Mouse (Mus musculus) macrophage (primary cell): Measurements from ENCODE around the gene Itgav. TPM values are rescaled to one million over a fixed set of nuclear protein-coding genes. Genes with fewer than 3 reads are reported as not detected.
"Not testable (repeated sequence)": the region's sequence is repeated elsewhere in the genome, so short reads cannot be mapped to it uniquely, and the experiment has no call there.

Source experiments
- H3K27ac ChIP-seq: fragments of 350-480 bp; formaldehyde crosslinking; 2 replicates; pipeline ENCODE4 v1.9.0; 2021
- H3K36me3 ChIP-seq: fragments of 350-480 bp; formaldehyde crosslinking; 2 replicates; pipeline ENCODE4 v1.9.0; 2021; ENCODE audit errors: inconsistent target
- H3K4me3 ChIP-seq: fragments of 350-480 bp; formaldehyde crosslinking; 2 replicates; pipeline ENCODE4 v1.9.0; 2021; ENCODE audit errors: inconsistent target
- H3K79me2 ChIP-seq: fragments of 350-480 bp; formaldehyde crosslinking; 2 replicates; pipeline ENCODE4 v1.9.0; 2021; ENCODE audit errors: inconsistent target
- WGBS: methylation state at CpG from one replicate; pipeline ENCODE4 v1.1.7; 2026; ENCODE audit warnings: inconsistent platforms; ENCODE audit not compliant: missing documents; 5-methylcytosine and 5-hydroxymethylcytosine counted together
- polyA plus RNA-seq: library from polyadenylated mRNA; stranded (reverse); fragments of 250-400 nt; gene quantifications from 3 replicates; pipeline ENCODE4 v1.2.4, GENCODE M21; 2018; ENCODE audit warnings: inconsistent platforms

Itgav gene
- polyA plus RNA-seq, 1 experiment from 2014 or later, result 20.8 TPM

GRCm38 (mm10) chr2:83695345-83696247 lies 28.6 kb upstream of the Itgav start:
- 80% methylated on average over 11 of the region's 11 CpGs for WGBS

DNA sequence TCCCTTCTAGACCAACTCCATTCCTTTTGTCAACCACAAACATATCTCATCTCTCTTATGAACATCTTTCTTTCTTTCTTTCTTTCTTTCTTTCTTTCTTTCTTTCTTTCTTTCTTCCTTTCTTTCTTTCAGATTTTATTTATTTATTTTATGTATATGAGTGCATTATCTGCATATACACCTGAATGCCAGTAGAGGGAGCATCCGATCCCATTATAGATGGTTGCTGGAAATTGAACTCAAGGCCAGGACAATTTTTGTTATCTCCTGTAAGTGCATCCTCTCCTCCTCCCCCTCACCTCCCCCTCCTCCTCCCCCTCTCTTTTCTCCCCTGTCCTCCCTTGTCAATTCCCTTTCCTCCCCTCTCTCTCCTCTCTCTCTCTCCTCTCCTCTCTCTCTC lies 25.7 kb upstream of the Itgav start:
- H3K27ac ChIP-seq, result no peak overlapping the region
- 67% methylated on average over 1 of the region's 1 CpGs for WGBS
- no peaks in the 10 kb centered on the region for H3K79me2 ChIP-seq
- H3K4me3 ChIP-seq, result no peak overlapping the region
- H3K36me3 ChIP-seq, result no peaks in the 10 kb centered on the region

More at GRCm38 (mm10) chr2:83695345-83696247, 28.6 kb upstream of the Itgav start:
- H3K36me3 ChIP-seq, result no peaks in the 10 kb centered on the region
- no peak overlapping the region for H3K27ac ChIP-seq
- H3K4me3 ChIP-seq, result no peak overlapping the region
- H3K79me2 ChIP-seq, result no peaks in the 10 kb centered on the region

DNA sequence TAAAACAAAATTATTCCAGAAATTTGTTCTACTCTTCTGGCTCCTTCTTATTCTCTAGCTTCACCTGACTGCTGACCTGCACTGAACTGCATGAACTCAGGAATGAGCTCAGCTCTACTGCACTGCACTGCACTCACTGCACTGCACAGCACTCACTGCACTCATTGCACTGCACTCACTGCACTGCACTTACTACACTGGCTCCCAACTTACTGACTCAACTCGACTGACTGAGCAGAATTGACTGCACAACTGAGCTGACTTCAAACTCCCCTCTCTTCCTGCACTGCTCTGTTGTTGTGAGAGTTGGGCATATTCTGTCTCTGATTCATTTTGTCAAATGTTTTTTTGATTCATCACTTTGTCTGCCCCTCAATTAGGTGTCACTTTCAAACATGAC lies 24.9 kb upstream of the Itgav start:
- 40% methylated on average over 1 of the region's 1 CpGs for WGBS
- no peak overlapping the region for H3K4me3 ChIP-seq
- no peak overlapping the region for H3K27ac ChIP-seq
- no peaks in the 10 kb centered on the region for H3K36me3 ChIP-seq
- H3K79me2 ChIP-seq, result no peaks in the 10 kb centered on the region

GRCm38 (mm10) chr2:83700667-83701066 lies 23.5 kb upstream of the Itgav start:
- no peak overlapping the region for H3K27ac ChIP-seq
- 81% methylated on average over 4 of the region's 4 CpGs for WGBS

GRCm38 (mm10) chr2:83702411-83702810 lies 21.8 kb upstream of the Itgav start:
- no peak overlapping the region for H3K27ac ChIP-seq
- WGBS, result 82% methylated on average over 2 of the region's 7 CpGs
- no peaks in the 10 kb centered on the region for H3K36me3 ChIP-seq
- H3K79me2 ChIP-seq, result no peaks in the 10 kb centered on the region
- H3K4me3 ChIP-seq, result no peak overlapping the region

More at GRCm38 (mm10) chr2:83700667-83701066, 23.5 kb upstream of the Itgav start:
- no peak overlapping the region for H3K4me3 ChIP-seq
- H3K36me3 ChIP-seq, result no peaks in the 10 kb centered on the region
- H3K79me2 ChIP-seq, result no peaks in the 10 kb centered on the region

DNA sequence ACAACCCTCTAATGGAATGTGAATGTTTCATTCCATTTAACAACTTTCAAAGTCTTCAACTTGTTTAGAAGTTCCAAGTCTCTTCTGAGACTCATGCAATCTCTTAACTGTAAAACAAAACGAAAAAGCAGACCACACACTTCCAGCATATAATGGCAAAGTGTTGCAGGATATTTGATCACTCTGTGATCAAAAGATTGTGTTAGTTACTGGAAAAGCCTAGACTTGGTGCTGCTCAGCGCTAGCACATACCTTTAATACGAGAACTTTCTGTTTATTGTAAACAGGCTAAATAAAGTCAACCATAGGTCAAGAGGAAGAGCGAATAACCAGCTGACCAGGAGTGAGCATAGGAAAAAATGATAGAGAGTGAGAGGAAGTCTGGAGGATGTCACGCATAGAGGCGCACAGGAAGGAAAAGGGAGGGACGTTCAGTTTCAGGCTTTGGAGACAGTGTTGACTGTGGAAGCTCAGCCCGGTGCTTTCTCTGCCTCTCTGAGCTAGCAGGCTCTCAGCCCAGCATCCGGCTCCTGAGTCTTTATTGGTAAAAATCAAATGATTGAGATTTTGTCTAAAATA lies 18.5 kb upstream of the Itgav start:
- WGBS, result 27% methylated on average over 9 of the region's 9 CpGs
- no peaks in the 10 kb centered on the region for H3K79me2 ChIP-seq
- H3K27ac ChIP-seq, result 0 out of 2 replicates have a peak overlapping the region, but pooled peaks have one; percentile 4
- H3K36me3 ChIP-seq, result no peaks in the 10 kb centered on the region
- H3K4me3 ChIP-seq, result no peak overlapping the region

- H3K79me2 ChIP-seq, result no peaks in the 10 kb centered on the region
- 81% methylated on average over 11 of the region's 11 CpGs for WGBS
- no peaks in the 10 kb centered on the region for H3K36me3 ChIP-seq
- no peak overlapping the region for H3K4me3 ChIP-seq
- H3K27ac ChIP-seq, result no peak overlapping the region
These were observed 14.2 kb upstream of the Itgav start for GRCm38 (mm10) chr2:83709896-83710524.

DNA sequence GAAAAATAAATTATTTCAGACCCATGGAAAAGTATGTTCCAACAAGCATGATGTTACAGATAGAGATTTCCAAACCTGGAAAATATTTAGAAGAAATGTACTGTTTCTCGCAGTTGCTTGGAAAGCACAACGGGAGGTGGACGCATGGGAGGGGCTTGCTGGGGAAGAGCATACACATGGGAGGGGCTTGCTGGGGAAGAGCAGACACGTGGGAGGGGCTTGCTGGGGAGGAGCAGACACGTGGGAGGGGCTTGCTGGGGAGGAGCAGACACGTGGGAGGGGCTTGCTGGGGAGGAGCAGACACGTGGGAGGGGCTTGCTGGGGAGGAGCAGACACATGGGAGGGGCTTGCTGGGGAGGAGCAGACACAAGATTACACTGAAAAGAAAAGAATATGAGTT lies 10.9 kb upstream of the Itgav start:
- 66% methylated on average over 6 of the region's 7 CpGs for WGBS
- H3K27ac ChIP-seq, H3K79me2 ChIP-seq, H3K36me3 ChIP-seq, H3K4me3 ChIP-seq: not testable (repeated sequence)

- Histone ChIP-seq H3K36me3 (no peaks in the 10 kb centered on the region), H3K4me3 (no peak overlapping the region), H3K27ac (no peak overlapping the region), H3K79me2 (no peaks in the 10 kb centered on the region)
- WGBS, result 94% methylated on average over 4 of the region's 5 CpGs
These were observed 10.3 kb upstream of the Itgav start for GRCm38 (mm10) chr2:83713946-83714345.

DNA sequence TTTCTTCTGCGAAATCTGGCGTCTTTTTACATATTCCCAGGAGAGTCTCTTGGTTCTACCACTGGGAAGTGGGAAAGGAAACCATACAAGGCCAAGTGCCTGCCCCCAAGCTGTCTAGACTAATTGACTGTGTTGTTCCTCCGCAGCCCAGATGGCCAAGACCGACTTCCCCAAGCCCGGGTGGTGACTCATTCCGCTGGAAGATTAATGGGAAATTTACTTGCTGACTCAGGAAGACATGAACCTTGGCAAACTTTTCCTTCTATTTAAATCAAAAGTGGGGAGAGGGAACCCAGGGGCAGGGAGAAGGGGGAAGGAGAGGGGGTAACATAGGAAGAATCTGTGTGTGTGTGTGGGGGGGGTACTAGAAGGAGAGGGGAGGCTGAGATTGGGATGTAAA lies 9.4 kb upstream of the Itgav start:
- Histone ChIP-seq H3K36me3 (no peaks in the 10 kb centered on the region), H3K27ac (no peak overlapping the region), H3K4me3 (no peak overlapping the region), H3K79me2 (no peaks in the 10 kb centered on the region)
- WGBS, result 2% methylated on average over 6 of the region's 6 CpGs

- Histone ChIP-seq H3K27ac (no peak overlapping the region), H3K4me3 (no peak overlapping the region), H3K36me3 (no peaks in the 10 kb centered on the region), H3K79me2 (no peaks in the 10 kb centered on the region)
- WGBS, result 98% methylated on average over 4 of the region's 4 CpGs
These were observed 5.9 kb upstream of the Itgav start for GRCm38 (mm10) chr2:83718341-83718740.

DNA sequence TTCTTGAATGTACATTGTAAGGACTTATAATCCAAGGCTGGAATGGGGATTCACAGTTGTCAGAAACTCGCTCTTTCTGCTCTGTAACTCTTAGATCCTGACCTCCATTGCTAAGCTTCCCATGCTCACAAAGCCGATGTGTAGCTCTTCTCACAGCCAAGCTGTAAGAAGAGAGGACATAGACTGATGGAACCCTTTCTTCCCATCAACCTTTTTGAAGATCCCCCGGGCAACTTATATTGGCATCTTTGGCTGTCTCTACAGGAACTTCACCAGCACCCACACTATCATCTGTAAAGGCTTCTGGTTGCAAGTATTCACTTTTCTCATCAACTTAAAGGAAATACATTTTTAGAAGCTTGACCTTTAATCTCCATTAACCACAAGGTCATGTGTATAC lies 2.6 kb upstream of the Itgav start:
- 69% methylated on average over 3 of the region's 3 CpGs for WGBS
- no peak overlapping the region for H3K27ac ChIP-seq
- no peaks in the 10 kb centered on the region for H3K36me3 ChIP-seq
- peaks cover 19% of the 10 kb centered on the region for H3K79me2 ChIP-seq
- no peak overlapping the region for H3K4me3 ChIP-seq

- Histone ChIP-seq H3K4me3 (no peak overlapping the region), H3K79me2 (peaks cover 32% of the 10 kb centered on the region), H3K27ac (peak overlapping the region; percentile 77), H3K36me3 (no peaks in the 10 kb centered on the region)
These were observed 1.3 kb upstream of the Itgav start for GRCm38 (mm10) chr2:83722936-83723335.

GRCm38 (mm10) chr2:83723346-83723745 lies 851 bp upstream of the Itgav start:
- Histone ChIP-seq H3K27ac (peak overlapping the region; percentile 77), H3K4me3 (peak overlapping the region; percentile 34; the same call in 1 of the 2 replicates), H3K79me2 (peaks cover 35% of the 10 kb centered on the region), H3K36me3 (no peaks in the 10 kb centered on the region)
- 60% methylated on average over 2 of the region's 2 CpGs for WGBS
